Mouse (Mus musculus) kidney, adult 2 months (tissue): Measurements from ENCODE around the gene Pdlim4. TPM values are rescaled to one million over a fixed set of nuclear protein-coding genes. Genes with fewer than 3 reads are reported as not detected.

Source experiments
- DNase-seq: peaks from one replicate; pipeline ENCODE4 v3.0.0; 2021
- H3K27ac ChIP-seq: fragments of 200-500 bp; 2 replicates; pipeline ENCODE4 v1.5.1; 2012; ENCODE audit warnings: low read depth, low read length, control low read depth, inconsistent platforms; ENCODE audit not compliant: insufficient read depth
- H3K27me3 ChIP-seq: fragments of 200-500 bp; replicated peaks from 2 replicates; pipeline ENCODE4 v1.6.1; 2012; ENCODE audit warnings: mild to moderate bottlenecking, moderate library complexity, low read length, inconsistent platforms; ENCODE audit not compliant: control insufficient read depth, insufficient read depth
- H3K36me3 ChIP-seq: fragments of 200-500 bp; 2 replicates; pipeline ENCODE4 v1.6.1; 2012; ENCODE audit warnings: mild to moderate bottlenecking, moderate library complexity, low read length, inconsistent platforms; ENCODE audit not compliant: control insufficient read depth, insufficient read depth
- H3K4me1 ChIP-seq: fragments of 200-500 bp; 2 replicates; pipeline ENCODE4 v1.6.1; 2011; ENCODE audit warnings: low read length; ENCODE audit not compliant: control insufficient read depth, insufficient read depth
- H3K4me3 ChIP-seq: fragments of 200-500 bp; 2 replicates; pipeline ENCODE4 v1.5.1; 2011; ENCODE audit warnings: mild to moderate bottlenecking, low read depth, low read length, control low read depth; ENCODE audit not compliant: insufficient read depth
- CTCF ChIP-seq: fragments of 200-500 bp; conservative IDR thresholded peaks from 2 replicates; pipeline ENCODE4 v1.5.1; 2011; ENCODE audit warnings: low read depth, mild to moderate bottlenecking, control low read depth, low read length, moderate library complexity, mixed read lengths; ENCODE audit not compliant: insufficient read depth, insufficient read length
- POLR2A ChIP-seq: fragments of 200-500 bp; IDR thresholded peaks from one replicate; pipeline ENCODE4 v1.6.1; 2011; ENCODE audit warnings: low read depth, low read length, control low read depth
- WGBS: fragments of 180-500 bp; shearing (Covaris S2); methylation state at CpG from one replicate; pipeline ENCODE4 v1.1.7; 2018; 5-methylcytosine and 5-hydroxymethylcytosine counted together
- polyA plus RNA-seq: library from polyadenylated mRNA; depleted of rRNA; stranded (reverse); fragments of >200 nt; gene quantifications from 2 replicates; pipeline ENCODE4 v1.2.3, GENCODE M21; 2012

Gene Pdlim4
- polyA plus RNA-seq, 1 experiment = 13.0 TPM

DNA sequence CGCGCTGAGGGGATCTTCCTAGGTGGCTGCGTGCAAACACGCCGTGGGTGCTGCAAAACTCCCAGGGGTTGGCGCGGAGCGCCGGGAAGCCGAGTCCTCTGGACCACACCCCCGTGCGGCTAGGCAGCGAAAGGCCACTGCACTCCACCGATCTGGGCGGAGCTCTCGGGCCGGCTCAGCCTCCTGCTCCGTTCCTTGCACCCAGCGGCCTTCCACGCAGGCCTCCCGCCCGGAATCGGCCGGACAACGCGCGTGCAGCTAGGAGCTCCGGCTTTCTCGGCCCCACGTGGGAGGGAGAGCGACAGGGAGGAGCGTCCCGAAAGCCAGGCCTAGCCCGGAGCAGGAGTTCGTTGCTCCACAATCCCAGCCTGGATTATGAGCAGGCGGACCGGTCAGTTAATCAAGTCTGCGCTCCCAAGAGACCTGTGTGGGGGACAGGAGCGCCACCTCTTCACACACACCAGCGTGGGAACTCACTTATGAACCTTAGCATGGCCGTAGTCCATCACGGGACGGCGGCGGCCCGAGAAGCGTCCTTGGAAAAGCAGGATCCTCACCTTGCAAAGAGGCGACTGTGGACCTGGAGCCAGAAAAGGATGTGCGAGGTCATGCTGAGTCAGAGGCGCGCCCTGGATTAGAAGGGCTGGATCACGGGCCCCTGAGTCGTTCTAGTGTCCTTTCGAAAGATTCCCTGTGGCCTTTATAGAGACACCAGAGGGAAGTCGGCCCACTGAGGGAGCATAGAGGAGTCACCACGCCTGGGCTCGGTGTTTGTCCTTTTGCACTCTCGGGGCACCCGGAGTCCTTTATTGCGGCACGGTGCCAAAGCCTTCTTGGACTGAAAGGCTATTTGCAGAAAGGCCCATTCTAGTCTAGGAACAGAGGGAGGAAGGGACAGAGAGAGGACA is 40.5 kb downstream of the Pdlim4 start, which contains the start of gene Slc22a4:
Gene Slc22a4, minus strand, starts transcription at position 47 of the 908 bp plus-strand sequence.
- Histone ChIP-seq H3K36me3 (no peaks in the 10 kb centered on the region), H3K4me1 (peaks cover 17% of the 10 kb centered on the region), H3K4me3 (peak within 1 kb of the TSS; percentile 74), H3K27ac (peak within 1 kb of the TSS; percentile 97), H3K27me3 (no peaks in the 10 kb centered on the region)
- DNase-seq = peak; percentile 96
- 2% methylated on average over 61 of the region's 61 CpGs for WGBS
- TF ChIP-seq CTCF (peak; percentile 37; the same call in 1 of the 2 replicates), POLR2A (no peak)

DNA sequence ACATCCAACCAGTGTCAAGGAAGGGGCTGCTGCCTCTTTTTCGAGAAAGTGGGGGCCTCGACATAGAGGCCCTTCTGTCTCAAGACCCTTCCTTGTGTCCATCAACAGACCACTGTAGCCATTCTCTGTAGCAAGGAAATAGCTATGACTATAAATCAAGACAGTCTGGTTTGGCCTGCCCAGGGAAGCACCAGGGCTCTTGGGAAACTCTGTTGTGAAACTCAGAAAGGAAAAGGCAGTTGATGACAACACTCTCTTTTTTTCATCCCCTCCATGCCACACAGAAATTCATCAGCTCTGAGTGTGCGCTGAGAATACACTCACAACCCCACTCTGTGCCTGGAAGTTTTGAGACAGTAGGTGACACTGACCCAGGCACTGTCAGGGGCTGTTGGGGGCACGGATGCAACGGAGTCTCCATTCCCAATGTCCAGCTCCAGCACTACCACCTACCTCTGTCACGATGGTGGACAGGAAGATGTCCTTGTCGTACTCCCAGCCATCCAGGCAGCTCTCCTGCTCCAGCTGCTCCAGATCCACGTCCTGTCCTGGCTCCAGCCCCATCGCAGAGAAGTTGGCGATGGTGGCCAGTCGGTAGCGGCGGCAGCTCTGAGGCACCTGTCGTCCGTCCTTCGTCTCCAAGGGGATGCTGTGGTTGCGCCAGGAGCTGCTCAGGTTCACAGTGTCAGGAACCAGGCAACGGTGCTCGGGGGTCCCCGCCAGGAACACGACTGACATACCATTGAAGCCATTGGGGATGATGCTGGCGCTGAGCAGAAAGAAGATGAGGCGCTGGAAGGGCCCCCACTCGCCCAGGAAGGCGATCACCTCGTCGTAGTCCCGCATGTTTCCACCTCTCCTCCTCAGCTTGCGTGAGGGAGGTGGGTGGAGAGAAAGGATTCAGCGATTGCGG is 41.4 kb downstream of the Pdlim4 start:
- WGBS = 18% methylated on average over 31 of the region's 31 CpGs
- Histone ChIP-seq H3K4me3 (peak overlapping the region; percentile 74), H3K4me1 (peaks cover 27% of the 10 kb centered on the region), H3K27me3 (no peaks in the 10 kb centered on the region), H3K36me3 (no peaks in the 10 kb centered on the region), H3K27ac (peak overlapping the region; percentile 61; the same call in 1 of the 2 replicates)
- TF ChIP-seq POLR2A = no peak
- no peak for TF ChIP-seq CTCF
- no peak for DNase-seq

DNA sequence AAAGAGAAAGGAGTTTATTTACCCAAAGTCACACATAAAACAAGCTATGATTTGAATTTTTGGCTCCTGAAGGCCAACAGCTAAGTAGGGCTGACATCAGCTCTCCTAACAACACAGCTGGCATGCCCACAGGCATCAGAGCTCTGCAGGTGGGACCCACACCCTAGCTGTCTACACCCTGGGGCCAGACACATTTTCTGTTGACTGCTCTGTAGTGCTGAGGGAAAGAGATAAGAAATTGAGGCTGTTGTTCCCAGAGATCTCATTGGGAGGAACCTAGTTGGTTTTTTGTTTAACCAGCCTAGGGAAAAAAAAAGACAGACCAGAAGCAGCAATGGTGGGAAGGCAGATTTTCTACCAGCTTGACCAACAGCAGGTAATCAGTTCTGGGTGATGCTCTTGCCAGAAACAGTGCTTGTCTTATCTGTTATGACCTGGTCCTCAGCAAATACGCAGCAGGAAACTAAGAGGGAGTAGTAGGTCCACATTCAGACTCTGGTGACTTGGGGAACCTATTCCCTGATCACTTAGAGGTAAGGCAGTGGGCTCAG is 42.2 kb downstream of the Pdlim4 start:
- TF ChIP-seq CTCF (no peak), POLR2A (no peak)
- WGBS = 54% methylated on average over 1 of the region's 1 CpGs
- Histone ChIP-seq H3K36me3 (no peaks in the 10 kb centered on the region), H3K27me3 (no peaks in the 10 kb centered on the region), H3K27ac (peak overlapping the region; percentile 61; the same call in 1 of the 2 replicates), H3K4me3 (peak overlapping the region; percentile 74), H3K4me1 (peaks cover 32% of the 10 kb centered on the region)
- DNase-seq = no peak

DNA sequence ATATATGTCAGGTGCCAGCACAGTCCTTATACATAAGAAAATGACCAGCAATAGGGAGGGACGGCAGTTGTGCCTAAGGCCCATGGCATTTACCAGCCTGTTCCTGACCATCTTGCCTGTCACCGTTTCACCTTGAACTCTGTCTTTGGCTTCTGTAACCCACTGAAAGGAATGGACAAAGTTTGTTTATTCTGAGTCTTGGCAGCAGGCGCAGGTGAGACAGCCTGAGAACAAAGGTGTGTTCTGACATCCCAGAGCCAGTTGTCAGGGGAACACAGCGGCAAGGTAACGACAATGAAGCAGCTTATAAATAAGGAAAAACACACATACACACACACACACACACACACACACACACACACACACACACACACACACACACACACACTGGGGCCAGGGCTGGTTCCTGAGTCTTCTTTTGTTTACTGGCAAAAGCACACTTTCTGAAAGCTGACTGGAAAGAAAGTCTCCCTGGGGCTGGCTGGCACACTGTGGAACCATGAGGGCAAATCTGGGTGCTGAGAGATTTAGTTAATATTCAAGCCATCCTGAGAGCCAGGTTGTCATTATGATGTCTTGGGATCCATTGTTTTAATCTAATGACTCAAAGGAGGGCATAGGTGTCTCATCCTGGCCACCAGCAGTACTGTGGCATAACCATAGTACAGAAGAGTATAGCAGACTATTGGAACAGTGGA is 47.3 kb downstream of the Pdlim4 start:
- Histone ChIP-seq H3K27me3 (no peaks in the 10 kb centered on the region), H3K27ac (peak overlapping the region; percentile 81), H3K36me3 (no peaks in the 10 kb centered on the region), H3K4me3 (no peak overlapping the region), H3K4me1 (peaks cover 31% of the 10 kb centered on the region)
- TF ChIP-seq CTCF = no peak
- TF ChIP-seq POLR2A = no peak
- DNase-seq = peak; percentile 78
- 51% methylated on average over 5 of the region's 5 CpGs for WGBS

DNA sequence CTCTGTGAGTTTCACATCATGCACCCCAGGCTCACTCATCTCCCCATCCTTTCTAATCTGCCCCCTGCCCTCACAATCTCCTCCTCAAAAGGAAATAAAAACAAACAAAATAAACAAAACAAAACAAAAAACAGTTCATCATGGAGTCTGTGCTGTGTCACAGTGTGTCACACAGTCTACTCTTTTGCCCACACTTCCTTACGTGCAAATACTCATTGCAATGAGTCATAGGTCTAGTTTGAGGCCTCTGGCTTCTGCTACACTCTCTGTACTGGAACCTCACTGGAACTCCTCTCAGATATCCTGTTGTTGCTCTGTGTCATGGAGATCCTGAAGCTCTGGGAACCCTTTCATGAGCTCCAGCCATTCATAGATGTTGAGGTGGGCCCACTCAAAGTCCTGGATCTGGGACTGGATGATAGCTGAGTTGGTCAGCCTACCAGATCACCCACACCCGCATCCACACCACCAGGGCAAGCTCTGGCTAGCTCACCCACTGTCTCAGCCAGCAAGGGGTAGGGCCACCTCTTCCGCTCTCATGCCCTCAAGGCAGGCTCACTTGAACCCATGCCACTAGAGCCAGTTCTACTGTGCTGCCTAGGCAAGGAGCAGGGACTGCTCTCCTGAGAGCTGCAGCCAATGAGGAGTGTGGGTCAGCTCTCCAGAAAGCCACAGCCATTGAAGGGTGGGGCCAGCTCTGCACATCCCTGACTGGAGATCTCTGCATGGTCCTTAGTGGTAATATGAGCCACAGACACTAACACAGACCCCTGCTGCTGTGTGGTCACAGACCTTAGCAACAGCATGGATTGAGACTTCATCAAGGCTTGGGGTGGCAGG is 49.7 kb downstream of the Pdlim4 start:
- no peak for DNase-seq
- H3K4me1 ChIP-seq = peaks cover 25% of the 10 kb centered on the region
- no peaks in the 10 kb centered on the region for H3K36me3 ChIP-seq
- H3K27ac ChIP-seq = no peak overlapping the region
- no peak for TF ChIP-seq POLR2A
- TF ChIP-seq CTCF = no peak
- H3K27me3 ChIP-seq = no peaks in the 10 kb centered on the region
- no peak overlapping the region for H3K4me3 ChIP-seq
- 77% methylated on average over 3 of the region's 3 CpGs for WGBS
